Mouse (Mus musculus) kidney, embryonic 16.5 days (tissue): Measurements from ENCODE around the gene Eef1g. TPM values are rescaled to one million over a fixed set of nuclear protein-coding genes. Genes with fewer than 3 reads are reported as not detected.
A peak's percentile ranks its signal among the peaks of the same experiment; 100 is the strongest.

Experiments
- ATAC-seq: fragments of 200-750 bp; cut with Nextera tagmentation; 2 replicates; pipeline ENCODE4 v1.8.0; 2017; ENCODE audit warnings: moderate TSS enrichment; ENCODE audit not compliant: low FRiP score, low TSS enrichment
- H3K27ac ChIP-seq: fragments of 300-500 bp; sonication (generic); 2 replicates; pipeline ENCODE4 v1.5.1; 2014; ENCODE audit warnings: low read length
- H3K27me3 ChIP-seq: fragments of 300-500 bp; sonication (generic); 2 replicates; pipeline ENCODE4 v1.6.1; 2014; ENCODE audit warnings: low read length, control low read depth, mixed read lengths; ENCODE audit not compliant: insufficient read depth
- H3K36me3 ChIP-seq: fragments of 300-500 bp; sonication (generic); 2 replicates; pipeline ENCODE4 v1.6.1; 2014; ENCODE audit warnings: low read length, control low read depth, mixed read lengths; ENCODE audit not compliant: insufficient read depth
- H3K4me1 ChIP-seq: fragments of 300-500 bp; sonication (generic); 2 replicates; pipeline ENCODE4 v1.6.1; 2014; ENCODE audit warnings: low read length, control low read depth, mixed read lengths; ENCODE audit not compliant: insufficient read depth
- H3K4me2 ChIP-seq: fragments of 300-500 bp; sonication (generic); replicated peaks from 2 replicates; pipeline ENCODE4 v1.6.1; 2014; ENCODE audit warnings: low read depth, low read length
- H3K4me3 ChIP-seq: fragments of 300-500 bp; sonication (generic); 2 replicates; pipeline ENCODE4 v1.5.1; 2014; ENCODE audit warnings: mild to moderate bottlenecking, low read length
- H3K9ac ChIP-seq: fragments of 300-500 bp; sonication (generic); replicated peaks from 2 replicates; pipeline ENCODE4 v1.6.1; 2014; ENCODE audit warnings: low read length
- H3K9me3 ChIP-seq: fragments of 300-500 bp; sonication (generic); 2 replicates; pipeline ENCODE4 v1.6.1; 2016; ENCODE audit warnings: low read length, control low read depth
- WGBS: fragments of 180-500 bp; shearing (Covaris S2); extraction: QIAGEN DNeasy Blood & Tissue Kit; methylation state at CpG from one replicate; pipeline ENCODE4 v1.1.7; 2014; 5-methylcytosine and 5-hydroxymethylcytosine counted together
- polyA plus RNA-seq: library from polyadenylated mRNA; unstranded; fragments of >200 nt; fragmentation: Nextera tagmentation; extraction: Ambion mirVana; gene quantifications from 2 replicates; pipeline ENCODE4 v1.2.1, GENCODE M21; 2015

The Eef1g gene
- polyA plus RNA-seq, 1 experiment from 2014 or later = 455 TPM

GRCm38 (mm10) chr19:8990432-8991102 is 23.7 kb downstream of the Eef1g start:
- H3K36me3 ChIP-seq = no peaks in the 10 kb centered on the region
- peak overlapping the region; percentile 82 for H3K9ac ChIP-seq
- peaks cover 6% of the 10 kb centered on the region; the same call in 1 of the 2 replicates for H3K27me3 ChIP-seq
- peak; percentile 71 for ATAC-seq
- H3K4me1 ChIP-seq = peaks cover 46% of the 10 kb centered on the region
- peak overlapping the region; percentile 91 for H3K27ac ChIP-seq
- peak overlapping the region; percentile 89 for H3K4me2 ChIP-seq
- WGBS = 18% methylated on average over 15 of the region's 15 CpGs
- H3K4me3 ChIP-seq = peak overlapping the region; percentile 73
- no peaks in the 10 kb centered on the region for H3K9me3 ChIP-seq

GRCm38 (mm10) chr19:8991245-8991870 is 24.5 kb downstream of the Eef1g start:
- 66% methylated on average over 4 of the region's 4 CpGs for WGBS
- H3K4me1 ChIP-seq = peaks cover 46% of the 10 kb centered on the region
- peak overlapping the region; percentile 91 for H3K27ac ChIP-seq
- peak overlapping the region; percentile 89 for H3K4me2 ChIP-seq
- H3K9ac ChIP-seq = peak overlapping the region; percentile 82
- no peaks in the 10 kb centered on the region for H3K36me3 ChIP-seq
- peaks cover 6% of the 10 kb centered on the region; the same call in 1 of the 2 replicates for H3K27me3 ChIP-seq
- peak overlapping the region; percentile 73 for H3K4me3 ChIP-seq
- ATAC-seq = no peak
- H3K9me3 ChIP-seq = no peaks in the 10 kb centered on the region

- Histone ChIP-seq H3K4me2 (peak overlapping the region; percentile 89), H3K9me3 (no peaks in the 10 kb centered on the region), H3K9ac (peak overlapping the region; percentile 82), H3K36me3 (no peaks in the 10 kb centered on the region), H3K4me3 (peak overlapping the region; percentile 73; the same call in 1 of the 2 replicates), H3K27ac (peak overlapping the region; percentile 91), H3K4me1 (peaks cover 49% of the 10 kb centered on the region), H3K27me3 (peaks cover 6% of the 10 kb centered on the region; the same call in 1 of the 2 replicates)
- 71% methylated on average over 13 of the region's 13 CpGs for WGBS
- ATAC-seq = no peak
Observed at GRCm38 (mm10) chr19:8991871-8992735, 25.3 kb downstream of the Eef1g start.

DNA sequence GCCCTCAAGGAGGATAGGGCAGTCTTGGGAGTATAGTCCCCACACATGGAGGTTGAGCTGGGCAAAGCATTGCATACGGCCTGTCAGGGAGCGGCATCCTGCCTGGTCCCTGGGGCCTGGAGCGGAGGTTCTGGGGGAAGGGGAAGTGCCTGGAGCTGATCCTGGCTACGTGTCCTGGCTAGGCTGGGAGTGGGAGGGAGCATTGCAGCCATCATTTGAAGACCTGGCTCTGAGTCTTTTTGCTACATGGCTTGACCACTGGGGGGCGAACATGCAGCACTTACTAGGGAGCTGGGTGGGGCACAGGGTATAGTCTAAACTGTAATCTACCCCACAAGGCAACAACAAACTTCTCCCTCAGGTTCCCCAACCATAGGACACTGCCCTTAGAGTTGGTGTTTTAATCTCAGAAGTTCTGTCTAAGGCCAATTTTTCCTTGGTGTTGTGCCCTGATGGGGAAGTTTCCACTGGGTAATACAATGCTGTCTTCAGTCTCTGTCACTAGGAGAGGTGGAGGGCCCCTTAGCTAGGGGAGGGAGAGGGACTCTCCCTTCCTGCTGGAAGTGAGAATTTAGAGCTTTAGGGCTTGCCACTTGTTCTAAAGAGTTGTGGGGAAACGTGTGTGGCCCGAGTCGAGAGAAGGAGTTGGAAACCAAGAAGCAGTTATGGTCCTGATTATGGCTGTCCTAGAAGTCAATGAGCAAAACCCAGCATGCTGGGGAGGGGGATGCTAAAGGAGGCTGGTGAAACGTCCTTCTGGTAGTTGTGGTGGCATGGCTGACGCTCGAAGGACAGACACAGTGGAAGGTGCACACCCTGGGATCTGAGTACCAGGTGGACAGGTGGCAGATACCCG is 26.2 kb downstream of the Eef1g start:
- no peaks in the 10 kb centered on the region for H3K9me3 ChIP-seq
- peaks cover 4% of the 10 kb centered on the region; the same call in 1 of the 2 replicates for H3K27me3 ChIP-seq
- peak overlapping the region; percentile 89 for H3K4me2 ChIP-seq
- 0 out of 2 replicates have a peak, but pooled peaks have one; percentile 12 for ATAC-seq
- H3K27ac ChIP-seq = peak overlapping the region; percentile 91; the same call in 1 of the 2 replicates
- no peak overlapping the region for H3K4me3 ChIP-seq
- no peaks in the 10 kb centered on the region for H3K36me3 ChIP-seq
- WGBS = 23% methylated on average over 12 of the region's 12 CpGs
- H3K9ac ChIP-seq = peak overlapping the region; percentile 12; the same call in 1 of the 2 replicates
- H3K4me1 ChIP-seq = peaks cover 55% of the 10 kb centered on the region

DNA sequence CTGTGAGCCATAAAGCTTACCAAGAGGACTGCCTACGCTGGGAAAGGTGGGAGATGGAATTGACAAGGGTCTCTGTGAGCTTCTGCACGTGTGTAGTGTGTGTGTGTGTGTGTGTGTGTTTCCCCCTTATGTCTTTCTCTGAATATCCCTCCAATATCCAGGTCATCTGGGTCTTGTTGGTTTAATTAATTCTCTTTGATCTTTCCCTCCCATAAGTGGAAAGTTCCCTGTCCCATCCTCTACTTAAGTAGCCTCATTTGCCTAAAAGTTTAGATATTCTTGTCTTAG is 26.7 kb downstream of the Eef1g start:
- Histone ChIP-seq H3K36me3 (no peaks in the 10 kb centered on the region), H3K4me3 (no peak overlapping the region), H3K9ac (0 out of 2 replicates have a peak overlapping the region, but pooled peaks have one; percentile 10), H3K27ac (no peak overlapping the region), H3K4me2 (no peak overlapping the region), H3K9me3 (no peaks in the 10 kb centered on the region), H3K27me3 (no peaks in the 10 kb centered on the region), H3K4me1 (peaks cover 52% of the 10 kb centered on the region)
- 48% methylated on average over 2 of the region's 2 CpGs for WGBS
- no peak for ATAC-seq

- WGBS = 79% methylated on average over 10 of the region's 10 CpGs
- Histone ChIP-seq H3K27me3 (no peaks in the 10 kb centered on the region), H3K4me3 (no peak overlapping the region), H3K36me3 (no peaks in the 10 kb centered on the region), H3K27ac (no peak overlapping the region), H3K4me1 (peaks cover 55% of the 10 kb centered on the region), H3K9me3 (no peaks in the 10 kb centered on the region), H3K4me2 (no peak overlapping the region), H3K9ac (no peak overlapping the region)
- no peak for ATAC-seq
Observed at GRCm38 (mm10) chr19:8994813-8995607, 28.2 kb downstream of the Eef1g start.

- Histone ChIP-seq H3K27me3 (no peaks in the 10 kb centered on the region), H3K9ac (no peak overlapping the region), H3K4me2 (no peak overlapping the region), H3K27ac (no peak overlapping the region), H3K36me3 (peaks cover 5% of the 10 kb centered on the region; the same call in 1 of the 2 replicates), H3K9me3 (no peaks in the 10 kb centered on the region), H3K4me3 (no peak overlapping the region), H3K4me1 (peaks cover 41% of the 10 kb centered on the region)
- WGBS = 94% methylated on average over 6 of the region's 6 CpGs
- no peak for ATAC-seq
Observed at GRCm38 (mm10) chr19:8996601-8997000, 29.8 kb downstream of the Eef1g start.

DNA sequence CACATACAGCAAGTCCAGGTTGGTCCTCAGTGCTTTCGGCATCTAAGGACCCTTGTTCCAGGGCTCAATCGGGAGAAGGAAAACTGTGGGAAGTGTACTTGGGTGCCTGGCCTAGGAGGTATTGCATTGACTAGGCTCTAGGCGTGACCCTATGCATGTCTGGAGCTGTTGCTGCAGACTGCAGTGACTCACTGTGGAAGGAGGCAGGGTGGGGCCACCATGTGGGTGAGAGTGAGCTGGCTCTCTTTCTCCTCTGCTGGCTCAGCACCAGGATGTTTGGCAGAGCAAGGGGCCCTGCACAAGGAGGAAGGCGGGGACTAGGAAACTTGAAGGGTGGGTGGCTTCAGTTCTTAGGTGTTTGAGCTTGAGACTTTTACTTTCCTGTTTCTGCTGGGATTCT is 30.7 kb downstream of the Eef1g start:
- Histone ChIP-seq H3K27me3 (no peaks in the 10 kb centered on the region), H3K9me3 (no peaks in the 10 kb centered on the region), H3K36me3 (peaks cover 14% of the 10 kb centered on the region), H3K27ac (peak overlapping the region; percentile 64), H3K4me3 (no peak overlapping the region), H3K4me2 (no peak overlapping the region), H3K9ac (peak overlapping the region; percentile 29; the same call in 1 of the 2 replicates), H3K4me1 (peaks cover 32% of the 10 kb centered on the region)
- peak; percentile 92 for ATAC-seq
- WGBS = 55% methylated on average over 4 of the region's 4 CpGs
